Mouse (Mus musculus) megakaryocyte, embryonic 14.5 days (primary cell): Measurements from ENCODE around the gene Vmn1r234.

Source experiments
- FLI1 ChIP-seq: IDR thresholded peaks from 2 replicates; pipeline ENCODE4 v1.6.1; 2012; ENCODE audit warnings: low read length, inconsistent platforms, mixed read lengths
- GATA1 ChIP-seq: IDR thresholded peaks from 3 replicates; pipeline ENCODE4 v1.6.1; 2012; ENCODE audit warnings: mixed read lengths, low read length, inconsistent platforms, borderline replicate concordance

DNA sequence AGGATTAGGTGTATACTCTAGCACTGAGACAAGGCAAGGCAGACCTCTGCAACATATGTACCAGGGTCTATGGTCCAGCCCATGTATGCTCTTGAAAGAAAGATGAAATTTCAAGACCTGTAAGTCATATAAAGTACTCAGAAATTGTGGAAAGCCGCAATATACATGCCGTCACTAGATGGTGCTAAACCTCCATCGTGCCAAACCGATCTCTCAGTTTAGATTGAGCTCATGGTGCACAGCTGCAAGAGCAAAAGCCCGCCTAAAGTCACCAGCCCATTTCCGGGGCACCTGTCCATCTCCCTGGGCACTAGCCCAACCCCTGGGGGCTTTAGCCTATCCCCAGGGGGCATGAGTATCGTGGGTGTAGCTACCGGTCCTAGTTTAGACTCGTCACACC lies 5.8 kb downstream of the Vmn1r234 start:
- no peak for TF ChIP-seq FLI1
- TF ChIP-seq GATA1 = no peak
